Mouse (Mus musculus): Measurements from ENCODE around the gene Ints7. TPM values are rescaled to one million over a fixed set of nuclear protein-coding genes. Genes with fewer than 3 reads are reported as not detected.

The Ints7 gene
- polyA plus RNA-seq (2012; rRNA removed; ENCODE audit: low replicate concordance), result 19.1 and 23.9 TPM in 2 replicates

DNA sequence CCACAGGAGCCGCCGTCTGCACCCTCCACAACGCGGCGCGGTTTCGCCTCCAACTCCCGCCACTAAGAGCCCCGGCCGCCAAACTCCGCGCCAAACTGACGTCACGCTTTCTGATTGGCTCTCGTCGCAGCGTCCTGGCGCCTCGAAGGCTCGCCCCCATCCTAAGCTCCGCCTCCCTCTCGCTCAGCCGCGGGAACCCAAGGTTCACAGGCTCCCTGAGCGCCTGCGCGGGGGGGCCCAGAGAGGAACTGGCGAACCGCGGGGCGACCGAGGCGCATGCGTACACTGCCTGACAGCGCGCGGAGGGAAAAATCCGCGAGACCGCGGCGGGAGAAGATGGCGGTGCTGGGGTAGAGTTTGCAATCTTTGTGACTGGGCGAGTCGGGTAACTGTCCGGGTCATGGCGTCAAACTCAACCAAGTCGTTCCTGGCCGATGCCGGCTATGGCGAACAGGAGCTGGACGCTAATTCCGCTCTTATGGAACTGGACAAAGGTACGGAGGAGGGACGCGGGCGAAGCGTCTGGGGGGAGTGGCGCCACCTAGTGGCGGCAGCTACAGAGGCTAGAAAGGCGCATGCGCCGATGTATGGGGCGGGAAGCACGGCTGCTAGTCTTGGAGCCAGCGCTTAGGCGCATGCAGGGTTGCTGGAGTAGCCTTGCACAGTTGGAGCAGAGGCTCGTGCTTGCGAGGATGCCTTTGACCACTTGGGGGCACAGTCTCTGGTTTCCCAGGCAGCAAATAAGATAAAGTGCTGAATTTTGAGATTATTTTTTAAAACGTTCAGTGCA lies at the start of gene Ints7, which contains the start of gene Dtl:
Ints7 (plus strand) TSS at position 179 of the 790 bp plus-strand sequence.
Dtl (minus strand) TSS at position 87 of the 790 bp plus-strand sequence.

Other genes with a start within 250 kb of the Ints7 start
- gene Tmem206, start 249.7 kb upstream of the Ints7 start, polyA plus RNA-seq (2012; rRNA removed; ENCODE audit: low replicate concordance), result 7.1 and 7.4 TPM in 2 replicates
- gene Ppp2r5a, start 172.4 kb upstream of the Ints7 start, polyA plus RNA-seq (2012; rRNA removed; ENCODE audit: low replicate concordance), result 212 and 279 TPM in 2 replicates
- gene Dtl, start 92 bp upstream of the Ints7 start, polyA plus RNA-seq (2012; rRNA removed; ENCODE audit: low replicate concordance), result 0.67 and 1.0 TPM in 2 replicates
- 21.2 and 37.3 TPM in 2 replicates for gene Lpgat1, start 142.2 kb downstream of the Ints7 start, polyA plus RNA-seq (2012; rRNA removed; ENCODE audit: low replicate concordance)
- gene Nek2, start 245.8 kb downstream of the Ints7 start, polyA plus RNA-seq (2012; rRNA removed; ENCODE audit: low replicate concordance), result 0.53 and 1.0 TPM in 2 replicates

All from mammary gland, adult 2 months (tissue).